Mouse (Mus musculus) spleen, adult 2 months (tissue): ENCODE results near the gene Gnptab. TPM values are rescaled to one million over a fixed set of nuclear protein-coding genes. Genes with fewer than 3 reads are reported as not detected.
A peak's percentile ranks its signal among the peaks of the same experiment; 100 is the strongest.

ENCODE experiments used
- DNase-seq, 2 experiments: peaks; one replicate each; pipeline versions ENCODE4 v3.0.0 to v3.0.0-alpha.2; 2012 to 2021; ENCODE audit warnings: low spot score in 2 of 2, low read depth in 1 of 2
- H3K27ac ChIP-seq: fragments of 200-500 bp; 2 replicates; pipeline ENCODE4 v1.5.1; 2012; ENCODE audit warnings: low read length, inconsistent platforms; ENCODE audit not compliant: insufficient read depth
- H3K27me3 ChIP-seq: fragments of 200-500 bp; 2 replicates; pipeline ENCODE4 v1.6.1; 2012; ENCODE audit warnings: mild to moderate bottlenecking, moderate library complexity, low read length, inconsistent platforms; ENCODE audit not compliant: control insufficient read depth, insufficient read depth
- H3K36me3 ChIP-seq: fragments of 200-500 bp; 2 replicates; pipeline ENCODE4 v1.6.1; 2012; ENCODE audit warnings: mild to moderate bottlenecking, low read length, inconsistent platforms; ENCODE audit not compliant: control insufficient read depth, insufficient read depth
- H3K4me1 ChIP-seq: fragments of 200-500 bp; 2 replicates; pipeline ENCODE4 v1.6.1; 2011; ENCODE audit warnings: inconsistent platforms; ENCODE audit not compliant: control insufficient read depth, insufficient read depth, insufficient read length
- H3K4me3 ChIP-seq: fragments of 200-500 bp; 2 replicates; pipeline ENCODE4 v1.5.1; 2011; ENCODE audit warnings: mild to moderate bottlenecking, inconsistent platforms; ENCODE audit not compliant: insufficient read depth, insufficient read length; ENCODE audit errors: extremely low read depth
- CTCF ChIP-seq: fragments of 200-500 bp; IDR thresholded peaks from 2 replicates; pipeline ENCODE4 v1.5.1; 2011; ENCODE audit warnings: mild to moderate bottlenecking, inconsistent platforms; ENCODE audit not compliant: insufficient read depth, insufficient read length, insufficient replicate concordance; ENCODE audit errors: extremely low read depth
- POLR2A ChIP-seq: fragments of 200-500 bp; IDR thresholded peaks from 2 replicates; pipeline ENCODE4 v1.6.1; 2011; ENCODE audit warnings: low read depth, low read length, inconsistent platforms
- WGBS: fragments of 180-500 bp; shearing (Covaris S2); methylation state at CpG from one replicate; pipeline ENCODE4 v1.1.7; 2018; 5-methylcytosine and 5-hydroxymethylcytosine counted together
- polyA plus RNA-seq: library from polyadenylated mRNA; depleted of rRNA; stranded (reverse); fragments of >200 nt; gene quantifications from 2 replicates; pipeline ENCODE4 v1.2.3, GENCODE M21; 2012

Gene Gnptab
- polyA plus RNA-seq, 1 experiment: 6.8 TPM

DNA sequence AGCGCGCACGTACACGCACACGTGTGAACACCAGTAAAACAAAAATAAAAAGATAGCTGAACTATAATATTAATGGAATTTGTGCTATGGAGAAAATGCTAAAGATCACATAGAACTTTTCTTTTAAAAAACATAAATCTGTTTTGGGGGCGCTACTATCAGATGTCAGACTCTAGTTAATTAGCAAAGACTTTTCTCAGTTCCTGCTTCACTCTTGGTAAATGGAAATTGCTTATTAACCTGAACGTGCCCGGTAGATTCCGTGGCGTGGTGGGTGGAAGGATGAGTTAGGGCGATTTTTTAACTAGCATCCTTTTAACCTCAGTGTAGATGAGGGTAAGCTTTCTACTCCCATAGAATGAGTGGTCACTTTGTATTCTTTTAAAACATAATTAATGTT lies 6.4 kb downstream of the Gnptab start:
- Histone ChIP-seq H3K4me3 (no peak overlapping the region), H3K27me3 (no peaks in the 10 kb centered on the region), H3K27ac (no peak overlapping the region), H3K36me3 (no peaks in the 10 kb centered on the region), H3K4me1 (peaks cover 37% of the 10 kb centered on the region)
- 72% methylated on average over 11 of the region's 11 CpGs for WGBS
- TF ChIP-seq POLR2A (no peak), CTCF (no peak)
- DNase-seq: no peak

DNA sequence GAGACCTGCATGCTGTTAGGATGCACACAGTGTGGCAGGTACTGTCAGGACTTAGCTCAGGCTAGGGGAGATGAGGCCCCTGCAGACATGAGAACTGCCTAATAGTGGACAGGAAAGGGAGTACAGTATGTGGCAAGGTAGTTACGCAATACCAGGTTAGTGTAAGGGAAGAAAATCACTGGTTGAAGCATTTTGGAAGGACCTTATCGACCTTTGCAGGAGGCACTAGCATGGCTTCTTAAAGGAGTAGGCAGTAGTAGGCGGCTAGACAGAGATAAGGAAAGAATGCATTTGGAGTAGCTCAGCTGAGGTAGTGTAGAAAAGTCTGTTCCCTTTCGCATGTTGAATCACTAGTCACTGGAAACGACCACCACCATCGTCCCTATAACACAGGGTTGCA lies 6.8 kb downstream of the Gnptab start:
- 68% methylated on average over 6 of the region's 6 CpGs for WGBS
- no peaks in the 10 kb centered on the region for H3K27me3 ChIP-seq
- no peak for DNase-seq
- peaks cover 37% of the 10 kb centered on the region for H3K4me1 ChIP-seq
- no peak overlapping the region for H3K4me3 ChIP-seq
- no peaks in the 10 kb centered on the region for H3K36me3 ChIP-seq
- no peak for TF ChIP-seq POLR2A
- no peak for TF ChIP-seq CTCF
- no peak overlapping the region for H3K27ac ChIP-seq

DNA sequence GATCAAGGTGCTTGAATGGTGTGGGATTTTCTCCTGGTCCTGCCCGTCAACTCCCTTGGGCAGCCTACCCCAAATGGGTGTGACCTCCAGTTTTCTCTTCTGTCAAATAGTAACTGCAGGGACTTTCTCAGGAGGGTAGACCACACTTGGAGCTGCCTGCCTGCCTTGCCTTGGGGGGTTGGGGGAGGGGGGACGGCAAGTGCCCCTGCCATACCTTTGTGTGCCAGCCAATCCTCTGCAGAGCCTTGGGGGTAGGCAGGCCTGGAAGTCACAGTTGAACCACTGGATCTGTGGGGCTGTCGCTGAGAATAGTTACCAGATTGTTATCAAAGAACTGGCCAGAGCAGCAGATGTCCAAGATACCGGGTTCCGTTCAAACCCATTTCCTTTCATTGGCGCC lies 7.3 kb downstream of the Gnptab start:
- no peak overlapping the region for H3K4me3 ChIP-seq
- peaks cover 34% of the 10 kb centered on the region for H3K4me1 ChIP-seq
- WGBS: 76% methylated on average over 6 of the region's 6 CpGs
- H3K27me3 ChIP-seq: no peaks in the 10 kb centered on the region
- no peaks in the 10 kb centered on the region for H3K36me3 ChIP-seq
- TF ChIP-seq CTCF: no peak
- no peak for TF ChIP-seq POLR2A
- DNase-seq: no peak
- H3K27ac ChIP-seq: no peak overlapping the region

DNA sequence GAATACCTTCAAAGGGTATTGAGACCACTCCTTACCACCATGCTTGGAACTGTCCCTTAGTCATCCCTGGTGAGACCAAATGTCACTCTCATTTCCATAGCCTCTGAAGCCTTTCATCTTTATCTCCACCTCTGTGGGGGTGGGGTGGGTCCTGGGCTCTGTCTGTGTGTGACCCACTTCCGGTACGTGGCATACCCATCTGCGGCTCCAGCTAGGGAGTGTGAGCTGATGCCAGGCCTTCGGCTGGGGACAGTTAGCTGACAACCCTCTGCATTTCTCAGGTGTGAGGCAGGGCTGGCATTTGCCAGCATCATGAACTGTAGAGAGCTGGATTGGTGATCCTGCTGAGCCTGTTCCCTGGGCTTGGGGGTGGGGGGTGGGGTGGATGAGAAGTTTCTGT lies 10.6 kb downstream of the Gnptab start:
- Histone ChIP-seq H3K4me3 (no peak overlapping the region), H3K36me3 (no peaks in the 10 kb centered on the region), H3K4me1 (peaks cover 20% of the 10 kb centered on the region; the same call in 1 of the 2 replicates), H3K27ac (peak overlapping the region; percentile 81), H3K27me3 (no peaks in the 10 kb centered on the region)
- no peak for TF ChIP-seq POLR2A
- peak in 1 of 2 experiments; percentile 47 for DNase-seq
- 16% methylated on average over 4 of the region's 4 CpGs for WGBS

DNA sequence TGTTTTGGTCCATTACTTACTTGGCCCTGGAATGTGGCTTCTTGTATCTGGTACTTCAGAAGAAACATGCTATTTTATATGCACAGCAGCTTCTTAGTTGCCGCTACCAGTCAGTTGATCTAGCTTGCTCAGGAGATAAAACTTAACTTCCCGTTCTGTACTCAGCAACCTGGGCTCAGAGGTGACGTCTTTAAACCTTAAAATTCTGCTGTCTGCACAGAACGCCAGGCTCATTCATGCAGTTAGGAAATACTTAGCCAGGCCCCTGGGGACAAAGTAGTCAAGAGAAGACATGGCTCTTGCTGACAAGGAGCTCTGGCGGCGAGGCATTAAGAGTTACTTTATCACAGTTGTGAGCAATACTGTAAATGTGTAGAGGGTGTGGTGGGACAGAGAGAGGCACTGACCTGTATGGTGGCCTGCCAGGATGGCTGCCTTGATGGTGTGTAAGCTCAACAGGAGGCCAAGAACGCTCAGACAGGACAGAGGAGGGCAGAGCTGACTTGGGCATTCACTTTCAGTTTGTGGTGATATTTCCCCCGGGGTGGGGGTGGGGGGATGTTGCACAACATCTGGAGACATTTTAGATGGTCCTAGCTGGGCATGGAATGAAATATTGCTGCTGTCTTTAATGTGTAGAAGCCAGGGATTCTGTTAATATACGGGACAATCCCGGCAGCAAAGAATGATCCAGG lies 11.3 kb downstream of the Gnptab start:
- H3K27me3 ChIP-seq: no peaks in the 10 kb centered on the region
- H3K27ac ChIP-seq: peak overlapping the region; percentile 81
- H3K4me1 ChIP-seq: peaks cover 17% of the 10 kb centered on the region; the same call in 1 of the 2 replicates
- 24% methylated on average over 10 of the region's 10 CpGs for WGBS
- TF ChIP-seq CTCF: no peak
- no peaks in the 10 kb centered on the region for H3K36me3 ChIP-seq
- H3K4me3 ChIP-seq: peak overlapping the region; percentile 26; the same call in 1 of the 2 replicates
- DNase-seq: peak; percentile 63 to 74

DNA sequence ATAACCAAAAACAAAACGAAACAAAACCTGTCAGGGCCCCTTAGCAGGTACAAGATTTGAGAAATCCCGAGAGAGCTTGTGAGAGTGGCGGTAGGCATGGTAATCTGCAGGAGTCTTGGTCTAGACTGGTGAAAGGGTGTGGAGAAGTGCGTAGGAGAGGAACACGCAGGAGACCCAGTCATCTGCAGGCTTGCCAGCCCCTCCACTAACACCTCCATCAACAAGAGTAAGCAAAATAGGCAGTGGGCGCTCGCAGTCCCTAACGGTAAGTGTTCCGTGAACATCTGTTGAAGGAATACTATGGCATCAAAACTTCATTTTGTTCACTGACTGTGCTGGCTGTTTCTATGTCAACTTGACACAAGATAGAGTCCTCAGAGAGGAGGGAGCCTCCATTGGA lies 12.6 kb downstream of the Gnptab start:
- peaks cover 17% of the 10 kb centered on the region; the same call in 1 of the 2 replicates for H3K4me1 ChIP-seq
- no peaks in the 10 kb centered on the region for H3K36me3 ChIP-seq
- TF ChIP-seq POLR2A (no peak), CTCF (no peak)
- H3K4me3 ChIP-seq: no peak overlapping the region
- DNase-seq: no peak
- 91% methylated on average over 9 of the region's 9 CpGs for WGBS
- H3K27ac ChIP-seq: no peak overlapping the region
- no peaks in the 10 kb centered on the region for H3K27me3 ChIP-seq

DNA sequence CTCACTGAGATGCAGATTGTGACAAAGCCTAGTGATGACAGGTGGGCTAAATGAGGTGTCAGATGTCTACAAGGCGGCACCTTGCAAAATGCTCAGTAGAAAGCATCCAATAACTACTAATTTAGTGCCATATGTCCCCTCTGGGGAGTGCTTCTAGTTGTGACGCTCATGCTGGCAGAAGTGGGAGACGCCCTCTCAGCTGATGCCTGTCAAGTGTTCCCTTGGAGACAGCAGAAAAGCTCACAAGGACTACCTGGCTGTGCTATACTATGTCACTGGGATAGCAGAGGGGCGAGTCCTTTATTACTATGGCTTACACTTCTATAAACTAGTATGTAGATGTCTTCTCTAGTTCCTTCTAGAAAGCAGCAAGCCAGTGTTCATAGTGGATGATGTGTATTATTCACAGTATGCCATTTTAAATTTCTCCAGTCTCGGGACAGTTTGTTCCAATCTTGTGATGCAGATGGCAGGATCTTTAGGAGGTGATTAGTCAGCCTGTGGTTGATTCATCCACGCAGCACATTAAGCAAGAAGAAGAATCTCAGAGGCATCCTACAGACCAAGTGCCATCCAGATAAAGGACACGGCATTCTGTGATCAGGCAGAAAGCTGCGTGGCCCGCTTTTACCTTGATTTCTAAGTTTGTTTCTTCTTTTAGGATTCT lies 13.4 kb downstream of the Gnptab start:
- Histone ChIP-seq H3K4me3 (no peak overlapping the region), H3K27me3 (no peaks in the 10 kb centered on the region), H3K36me3 (no peaks in the 10 kb centered on the region), H3K27ac (no peak overlapping the region), H3K4me1 (peaks cover 17% of the 10 kb centered on the region; the same call in 1 of the 2 replicates)
- TF ChIP-seq POLR2A: no peak
- TF ChIP-seq CTCF: no peak
- 92% methylated on average over 9 of the region's 9 CpGs for WGBS
- DNase-seq: no peak
